Mouse (Mus musculus) retina, postnatal 1 day (tissue): Measurements from ENCODE around the gene Fgfr2.

Experiments
- DNase-seq: peaks from one replicate; pipeline ENCODE4 v3.0.0-alpha.2; 2012

Fgfr2 gene

DNA sequence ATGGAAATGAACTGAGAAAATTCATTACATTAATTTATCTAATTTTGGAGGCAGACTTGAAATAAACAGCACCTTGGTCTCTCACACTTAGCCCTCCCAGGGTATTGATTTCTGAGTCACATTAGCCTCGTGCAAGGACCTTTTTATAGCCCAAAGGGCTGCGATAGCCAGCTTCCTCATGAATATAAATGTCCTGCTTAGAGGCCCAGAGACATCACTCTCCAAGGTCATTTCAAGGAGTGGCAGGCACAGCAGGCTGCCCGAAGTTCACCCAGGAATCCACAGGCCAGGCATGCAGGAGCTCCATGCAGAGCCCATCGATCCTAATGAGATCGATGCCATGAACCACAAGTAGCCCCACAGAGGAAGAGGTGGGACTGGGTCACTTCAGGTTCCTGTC is 697.1 kb downstream of the Fgfr2 start:
- DNase-seq: no peak

DNA sequence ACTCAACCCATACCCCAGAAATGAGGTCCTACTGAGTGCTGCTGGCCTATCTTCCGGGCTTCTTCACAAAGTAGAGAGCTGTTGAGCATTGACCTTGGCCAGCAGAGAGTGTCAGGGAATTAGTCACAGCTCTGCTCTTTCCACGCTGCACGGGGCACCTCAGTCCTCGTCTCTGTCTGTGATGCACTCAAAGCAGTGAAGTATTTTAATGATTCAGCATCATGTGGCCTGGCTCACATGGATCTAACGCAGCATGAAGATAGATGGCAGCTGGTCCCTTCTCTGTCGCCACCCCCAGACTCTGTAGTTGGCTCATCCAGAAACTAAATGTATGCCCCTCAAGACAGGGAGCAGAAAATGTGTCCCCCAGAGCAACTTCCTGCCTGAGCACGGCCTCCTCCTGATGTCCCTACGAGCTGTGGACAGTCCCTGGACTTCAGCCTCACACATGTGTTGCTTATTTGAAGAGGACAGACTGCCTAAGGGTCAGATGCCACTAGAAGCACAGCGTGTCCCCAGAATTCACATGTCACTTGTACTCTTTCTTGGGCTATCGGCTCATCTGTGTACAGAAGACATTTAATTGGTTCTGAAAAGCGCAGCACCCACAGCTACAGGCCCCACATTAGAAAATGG is 697.7 kb downstream of the Fgfr2 start:
- peak; percentile 57 for DNase-seq

DNA sequence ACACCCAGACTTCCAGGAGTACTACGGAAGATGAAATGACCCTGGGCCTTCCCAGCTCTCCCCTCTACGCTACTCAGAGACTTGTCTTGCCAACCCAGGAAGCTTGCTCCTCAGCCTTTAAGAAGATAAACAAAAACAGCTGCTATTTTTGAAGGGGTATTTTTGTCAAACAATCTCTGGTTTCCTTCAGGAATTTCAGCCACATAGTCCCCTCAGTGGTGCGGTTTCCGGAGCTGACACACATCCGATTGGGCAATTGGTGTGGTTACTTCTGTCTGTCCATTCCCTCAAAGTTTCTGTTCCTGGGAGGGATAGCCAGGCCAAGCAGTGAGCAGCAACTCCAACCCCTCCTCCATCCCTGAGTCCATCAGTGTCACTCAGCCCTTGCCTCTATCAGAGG is 699.6 kb downstream of the Fgfr2 start:
- DNase-seq: no peak

DNA sequence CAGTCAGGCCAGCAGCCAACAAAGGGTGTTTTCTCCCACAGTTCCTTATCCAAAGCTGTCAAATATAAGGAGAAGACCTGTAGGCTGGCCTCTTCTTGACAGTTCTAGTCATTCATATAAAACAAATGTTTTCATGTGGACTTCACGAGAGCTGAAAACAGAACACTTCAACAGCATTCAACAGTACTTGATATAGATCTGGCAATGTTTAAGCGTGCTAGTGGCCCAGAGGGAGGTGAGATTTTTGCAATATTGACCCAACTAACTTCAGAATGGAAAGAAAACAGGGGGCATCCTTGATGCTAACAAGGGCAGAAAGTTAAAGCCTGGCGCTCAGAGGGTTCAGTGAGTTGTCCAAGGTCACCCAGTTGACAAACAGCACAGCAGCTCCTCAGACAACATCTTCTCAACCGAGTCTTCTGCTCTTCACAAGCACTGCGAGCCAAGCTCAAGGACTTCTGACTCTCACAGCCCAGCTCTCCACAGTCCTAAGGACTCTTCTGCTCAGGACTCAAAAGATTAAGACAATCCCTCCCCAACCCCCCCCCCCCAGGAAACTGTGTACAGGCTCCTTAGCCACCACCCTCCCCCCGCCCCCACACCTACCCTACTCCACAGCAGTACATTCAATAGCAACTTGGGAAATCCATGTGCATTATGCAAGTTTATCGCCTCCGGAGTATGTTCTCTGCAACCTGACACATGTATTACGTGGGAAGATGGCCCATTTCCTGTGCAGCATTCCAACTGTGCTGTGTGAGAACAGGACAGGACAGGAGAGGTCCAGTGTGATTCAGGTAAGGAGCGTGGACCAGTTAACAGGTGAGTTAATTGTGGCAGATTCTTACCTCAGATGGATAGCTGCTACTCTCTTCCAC is 703.5 kb downstream of the Fgfr2 start:
- no peak for DNase-seq

DNA sequence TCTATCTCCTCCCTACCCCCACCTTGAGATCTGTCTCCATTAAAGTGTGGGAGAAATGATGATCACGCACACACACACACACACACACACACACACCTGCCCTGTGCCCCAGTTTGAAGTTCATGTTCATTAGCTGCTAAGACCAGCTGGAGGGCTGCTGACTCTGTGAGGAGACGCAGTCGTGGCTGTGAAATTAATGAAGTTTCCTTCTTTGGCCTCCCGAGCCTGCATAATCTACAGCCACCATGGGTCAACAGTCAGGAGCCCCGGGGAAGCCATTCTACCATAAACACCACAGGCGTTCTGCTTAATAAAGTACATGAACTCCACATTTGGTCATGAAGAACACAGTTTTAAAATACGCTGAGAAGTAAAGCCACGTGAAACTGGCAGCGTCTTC is 706.3 kb downstream of the Fgfr2 start:
- peak; percentile 43 for DNase-seq

DNA sequence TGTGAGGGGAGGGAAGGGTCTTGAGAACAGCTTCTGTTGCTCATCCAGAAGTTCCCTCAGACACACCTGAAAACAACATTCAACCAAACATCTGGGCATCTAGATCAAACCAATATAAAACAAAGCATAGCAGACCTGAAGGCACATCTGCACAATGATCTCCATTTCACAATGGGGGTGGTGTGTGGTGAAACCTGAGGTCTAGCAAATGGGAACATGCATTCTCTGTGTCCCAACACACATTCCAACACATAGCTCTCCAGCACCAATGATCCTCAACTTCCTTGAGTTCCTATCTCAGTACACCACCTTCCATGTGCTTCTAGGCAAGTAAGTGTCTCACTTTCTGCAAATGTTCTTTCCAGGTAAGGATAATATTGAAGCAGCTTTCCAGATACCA is 707.3 kb downstream of the Fgfr2 start:
- DNase-seq: no peak

DNA sequence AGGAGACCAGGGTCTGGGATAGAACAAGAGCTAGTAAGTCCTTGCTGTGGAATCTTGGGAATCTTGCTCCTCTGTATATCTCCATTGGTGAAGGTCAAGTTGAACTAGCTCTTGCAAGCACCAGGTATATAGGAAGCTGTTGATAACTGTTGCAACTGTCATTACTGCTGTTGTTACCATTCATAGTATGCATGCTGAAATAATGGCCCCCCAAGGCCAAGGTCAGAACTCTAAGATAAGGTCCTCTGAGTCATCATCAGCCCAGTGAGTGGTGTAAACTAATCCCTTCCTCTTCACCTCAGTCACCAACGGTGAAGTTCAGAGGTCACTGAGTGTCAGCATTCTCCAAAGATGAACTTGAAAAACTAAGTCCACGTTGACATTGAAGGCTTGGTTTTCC is 710.6 kb downstream of the Fgfr2 start:
- DNase-seq: no peak

DNA sequence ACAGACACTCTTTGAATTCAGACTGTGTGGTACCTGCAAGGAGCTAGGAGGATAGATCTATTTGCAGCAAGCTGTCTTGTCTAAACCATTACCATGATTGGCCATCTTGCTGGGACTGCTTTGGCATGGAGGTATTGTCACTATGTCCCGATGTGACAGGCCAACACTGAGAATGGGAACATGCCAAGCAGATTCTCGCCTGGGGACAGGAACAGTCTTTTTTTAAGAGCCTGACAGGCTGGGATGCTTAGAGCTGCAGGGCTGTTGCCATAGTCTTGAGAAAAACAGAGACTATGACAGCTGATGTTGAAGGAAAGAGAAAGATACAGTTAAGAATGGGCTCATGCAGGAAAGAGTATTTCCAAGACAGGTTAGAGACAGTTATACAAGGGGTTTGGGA is 711.4 kb downstream of the Fgfr2 start:
- DNase-seq: peak; percentile 35

DNA sequence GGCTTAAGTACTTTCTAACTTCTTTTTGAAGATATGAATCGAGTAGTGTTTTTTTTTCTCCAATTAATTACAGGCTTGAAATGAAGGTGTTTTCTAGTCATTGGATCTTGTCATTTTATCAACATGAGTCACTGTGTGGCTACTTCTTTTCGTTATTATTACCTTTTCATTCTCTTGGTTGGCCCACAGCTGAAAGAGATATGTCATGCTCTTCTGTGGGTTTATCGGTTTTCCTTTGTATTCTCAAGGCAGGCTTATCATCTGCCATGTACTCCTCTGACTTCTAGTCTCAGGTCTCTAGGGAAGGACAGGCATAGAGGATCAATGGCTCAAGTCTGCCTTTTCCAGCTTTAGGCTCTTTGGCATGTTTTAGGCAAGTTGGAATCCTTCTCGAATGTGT is 712.2 kb downstream of the Fgfr2 start:
- no peak for DNase-seq

DNA sequence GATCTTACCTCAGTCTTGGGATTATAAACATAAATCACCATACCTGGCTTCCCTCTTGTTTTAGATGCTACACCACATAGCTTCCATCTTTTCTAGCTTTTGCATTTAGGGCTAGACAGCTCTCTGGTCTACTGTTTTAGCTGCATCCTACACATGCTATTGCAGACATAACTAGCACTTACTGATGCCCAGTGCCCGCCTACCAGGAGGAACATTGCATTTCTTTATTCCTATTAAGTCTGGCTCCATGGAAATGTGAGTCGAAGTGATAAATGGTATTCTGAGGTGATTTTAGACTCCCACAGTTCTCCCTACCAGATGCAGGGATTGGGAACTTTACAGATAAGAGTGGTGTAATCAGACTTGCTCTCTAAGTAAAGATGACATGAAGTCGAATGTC is 713.3 kb downstream of the Fgfr2 start:
- no peak for DNase-seq

DNA sequence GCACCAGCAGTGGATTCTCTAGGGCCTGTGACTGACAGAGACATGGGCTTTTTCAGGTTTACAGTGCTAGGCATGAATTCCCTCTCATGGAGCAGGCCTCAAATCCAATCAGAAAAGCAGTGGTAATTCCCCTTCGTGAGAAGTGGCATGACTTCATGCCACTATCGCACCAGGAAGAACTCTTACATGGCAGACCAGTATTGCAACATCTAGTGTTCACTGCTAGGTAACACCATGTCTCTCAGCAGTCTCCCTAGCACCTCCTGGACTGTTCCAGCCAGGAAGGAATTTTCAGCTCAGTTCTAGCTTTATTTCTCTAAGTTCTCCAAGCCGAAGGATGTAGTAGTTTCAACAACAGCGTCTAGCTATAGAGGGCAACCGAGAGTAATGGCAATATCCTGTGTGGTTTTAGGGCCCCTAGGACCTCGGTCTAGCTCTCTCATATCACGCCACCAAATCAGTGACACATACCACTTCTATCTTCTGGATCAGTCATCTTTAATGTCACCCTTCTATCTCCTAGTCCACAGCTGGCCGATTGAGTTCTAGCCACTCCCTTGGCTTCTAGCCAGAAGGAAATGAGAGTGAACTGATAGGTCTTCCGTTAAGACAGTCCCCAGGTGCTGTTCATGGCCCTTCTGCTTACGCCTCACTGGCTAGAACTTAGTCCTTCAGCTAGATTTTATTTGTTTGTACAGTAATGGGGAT is 720.6 kb downstream of the Fgfr2 start:
- no peak for DNase-seq

DNA sequence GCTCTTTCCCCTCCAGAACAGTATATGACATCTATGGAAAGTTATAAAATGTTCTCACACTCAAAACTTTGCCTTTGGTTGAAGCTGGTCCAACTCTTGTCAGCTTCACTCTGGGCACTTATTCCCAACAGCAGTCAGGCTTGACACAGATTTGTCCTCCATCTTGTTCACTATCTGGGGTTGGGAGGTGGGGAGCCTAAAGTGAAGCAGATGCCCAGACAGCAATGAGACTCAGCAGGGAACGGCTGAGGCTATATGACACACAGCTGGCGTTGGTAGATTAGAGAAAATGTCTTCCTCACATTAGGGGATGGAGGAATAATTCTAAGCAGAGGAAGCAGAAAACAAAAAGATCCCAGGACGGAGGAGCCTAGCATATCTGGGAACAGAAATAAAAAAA is 724.7 kb downstream of the Fgfr2 start:
- DNase-seq: no peak

DNA sequence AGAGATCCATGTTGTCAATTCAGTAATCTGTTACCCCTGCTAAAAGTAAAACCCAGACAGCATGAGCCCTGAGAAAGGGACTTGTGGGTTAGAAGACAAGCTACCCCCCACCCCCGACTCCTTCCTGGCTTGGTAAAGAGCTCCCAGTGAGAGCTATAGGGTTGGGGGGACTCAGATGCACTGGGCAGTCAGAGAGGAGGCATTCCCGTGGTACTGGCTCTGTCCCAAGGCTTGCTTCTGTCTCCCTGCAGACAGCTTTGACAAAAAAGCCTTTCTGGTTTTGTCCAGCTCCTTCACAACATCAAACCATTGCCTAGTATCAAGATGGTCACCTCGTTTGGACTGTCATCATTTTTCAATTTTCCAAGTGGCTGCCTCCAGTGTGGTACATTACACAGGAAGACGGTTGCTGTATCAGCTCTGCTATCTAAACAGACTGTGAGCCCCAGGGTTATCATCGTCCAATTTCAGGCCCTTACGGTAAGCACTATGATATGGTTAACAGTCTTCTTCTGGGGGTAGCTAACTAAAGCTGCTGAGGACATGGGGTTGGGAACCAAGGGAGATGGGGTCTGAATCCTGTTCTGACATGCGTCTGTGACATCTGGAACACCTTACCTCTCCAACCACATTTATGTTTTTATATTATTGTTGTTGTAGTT is 726.4 kb downstream of the Fgfr2 start:
- DNase-seq: no peak

DNA sequence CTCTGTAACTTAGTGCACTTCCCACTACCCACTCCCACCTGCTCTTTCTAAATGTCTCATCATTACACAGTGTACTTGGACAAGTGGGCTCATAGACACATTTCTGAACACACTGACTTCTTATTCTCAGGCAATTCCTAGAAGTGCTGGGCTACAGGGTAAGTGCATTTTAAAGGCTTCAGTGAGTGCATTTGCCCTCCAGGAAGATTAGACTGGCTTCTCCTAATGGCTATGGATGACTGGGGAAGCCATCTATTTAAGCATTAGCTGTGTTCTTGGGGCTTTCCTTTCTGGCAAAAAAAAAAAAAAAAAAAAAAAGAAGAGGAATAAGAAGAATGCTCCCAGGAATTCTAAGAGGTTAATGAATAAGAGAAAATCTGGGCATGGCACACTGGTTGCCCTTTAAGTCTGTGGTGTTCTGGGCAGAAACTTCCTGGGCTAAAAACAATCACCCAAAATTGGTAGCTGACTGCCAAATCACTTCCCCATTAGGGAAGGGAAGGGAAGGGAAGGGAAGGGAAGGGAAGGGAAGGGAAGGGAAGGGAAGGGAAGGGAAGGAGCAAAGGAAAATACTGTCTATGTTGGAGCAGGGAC is 729.5 kb downstream of the Fgfr2 start:
- peak; percentile 60 for DNase-seq

DNA sequence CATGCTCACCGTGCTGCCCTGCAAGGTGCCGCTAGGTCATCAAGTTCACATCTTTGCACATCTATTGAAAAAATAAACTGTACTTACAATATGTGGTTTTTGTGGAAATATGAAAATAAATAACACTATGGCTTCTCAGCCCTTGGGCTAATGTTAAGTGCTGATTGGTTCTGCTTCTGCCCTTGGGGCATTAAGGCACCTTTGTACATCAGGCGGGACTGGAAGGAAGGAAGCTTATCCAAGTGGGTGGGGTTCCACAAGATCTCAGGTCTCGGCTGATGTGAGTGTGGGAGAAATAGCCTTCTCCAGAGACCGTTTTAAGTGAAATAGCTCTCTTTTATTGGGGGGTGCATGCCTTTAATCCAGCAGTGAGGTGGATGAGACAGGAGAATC is 730.1 kb downstream of the Fgfr2 start:
- no peak for DNase-seq

DNA sequence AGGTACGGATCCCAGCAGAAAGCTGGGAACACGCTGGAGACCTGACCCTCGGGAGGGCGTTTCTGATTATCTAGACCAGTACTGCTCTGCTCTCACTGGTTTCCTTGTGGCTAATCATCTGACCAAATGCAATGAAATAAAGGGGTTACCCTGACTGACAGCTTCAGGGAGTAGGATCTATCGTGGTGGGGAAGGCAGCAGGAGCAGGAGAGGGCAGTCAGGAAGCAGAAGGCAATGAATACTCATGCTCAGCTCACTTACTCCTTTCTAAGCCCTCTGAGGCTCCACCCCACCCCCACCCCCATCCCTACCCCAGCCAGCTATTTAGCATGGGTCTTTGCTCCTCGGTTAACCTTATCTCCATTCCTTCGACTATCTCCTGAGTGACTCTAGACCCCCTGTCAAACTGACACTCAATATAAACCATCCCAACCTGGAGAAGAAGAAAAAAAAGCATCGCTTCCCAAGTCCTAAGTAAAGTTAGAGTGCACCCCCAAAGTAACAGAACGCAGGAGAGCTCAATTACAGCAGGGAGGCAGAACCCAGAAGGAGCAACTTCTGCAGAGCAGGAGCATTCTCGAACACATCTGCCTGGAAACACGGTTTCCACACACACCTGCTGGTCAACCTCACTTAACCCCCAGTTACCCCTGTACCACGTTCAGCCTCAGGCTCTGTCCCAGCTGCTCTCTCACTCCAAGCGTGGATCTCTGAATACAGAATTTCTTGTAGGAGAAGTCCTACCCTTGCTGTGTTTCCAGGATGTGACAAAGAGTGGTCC is 730.7 kb downstream of the Fgfr2 start:
- no peak for DNase-seq

DNA sequence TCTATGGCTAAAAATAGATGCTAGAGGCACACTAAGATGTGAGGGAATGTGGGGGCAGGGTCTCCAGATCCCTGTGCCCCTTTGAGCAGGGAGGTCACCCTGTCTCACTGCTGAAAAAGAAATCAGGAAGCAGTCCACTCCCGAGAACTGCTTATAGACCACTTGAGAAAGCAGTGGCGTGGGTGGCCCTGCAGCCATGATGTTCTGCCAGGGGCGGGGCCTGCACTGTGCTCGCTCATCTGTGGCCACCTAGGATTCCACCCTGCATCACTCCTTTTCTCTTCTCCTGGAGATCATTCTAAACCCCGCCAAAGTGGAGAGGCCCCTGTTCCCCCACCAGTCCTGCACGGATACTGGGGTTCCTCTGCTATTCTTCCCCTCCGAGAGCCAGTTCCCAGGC is 733.7 kb downstream of the Fgfr2 start:
- DNase-seq: no peak

DNA sequence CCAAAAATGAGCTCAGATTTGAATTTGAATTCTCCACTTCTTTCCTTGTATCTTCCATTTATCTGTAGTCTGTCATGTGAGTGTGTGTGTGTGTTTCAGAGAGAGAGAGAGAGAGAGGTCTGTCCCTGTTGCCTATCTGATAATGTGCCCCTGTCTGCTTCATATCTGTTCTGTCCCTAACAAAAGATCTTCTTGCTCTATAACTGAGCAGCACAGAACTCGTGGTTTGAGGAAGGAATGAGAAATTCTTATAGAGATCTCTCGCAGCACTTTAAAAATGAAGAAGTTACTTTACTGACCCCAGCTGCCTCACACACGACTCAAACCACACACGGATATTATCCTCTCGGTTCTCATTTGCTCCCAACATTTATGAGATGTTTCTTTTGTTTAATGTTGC is 735.6 kb downstream of the Fgfr2 start:
- DNase-seq: no peak

DNA sequence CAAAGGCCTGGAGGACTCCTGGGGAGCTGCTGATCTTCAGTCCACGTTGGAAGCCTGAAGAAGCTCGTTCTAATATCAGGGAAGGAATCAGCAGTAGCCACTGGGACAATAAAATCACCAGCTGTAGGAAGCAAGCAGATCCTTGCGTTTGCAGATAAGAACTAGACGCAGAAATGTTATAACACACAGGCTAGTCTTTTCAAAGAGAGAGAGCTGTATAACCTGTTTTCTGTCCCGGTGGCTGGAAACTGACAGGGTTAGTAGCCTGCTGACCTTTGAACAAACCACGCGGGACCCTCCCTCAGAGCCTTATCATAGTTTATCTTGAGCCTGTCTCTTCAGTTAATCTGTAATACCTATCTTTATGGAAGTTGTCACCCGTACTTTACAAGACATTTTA is 736.8 kb downstream of the Fgfr2 start:
- no peak for DNase-seq

DNA sequence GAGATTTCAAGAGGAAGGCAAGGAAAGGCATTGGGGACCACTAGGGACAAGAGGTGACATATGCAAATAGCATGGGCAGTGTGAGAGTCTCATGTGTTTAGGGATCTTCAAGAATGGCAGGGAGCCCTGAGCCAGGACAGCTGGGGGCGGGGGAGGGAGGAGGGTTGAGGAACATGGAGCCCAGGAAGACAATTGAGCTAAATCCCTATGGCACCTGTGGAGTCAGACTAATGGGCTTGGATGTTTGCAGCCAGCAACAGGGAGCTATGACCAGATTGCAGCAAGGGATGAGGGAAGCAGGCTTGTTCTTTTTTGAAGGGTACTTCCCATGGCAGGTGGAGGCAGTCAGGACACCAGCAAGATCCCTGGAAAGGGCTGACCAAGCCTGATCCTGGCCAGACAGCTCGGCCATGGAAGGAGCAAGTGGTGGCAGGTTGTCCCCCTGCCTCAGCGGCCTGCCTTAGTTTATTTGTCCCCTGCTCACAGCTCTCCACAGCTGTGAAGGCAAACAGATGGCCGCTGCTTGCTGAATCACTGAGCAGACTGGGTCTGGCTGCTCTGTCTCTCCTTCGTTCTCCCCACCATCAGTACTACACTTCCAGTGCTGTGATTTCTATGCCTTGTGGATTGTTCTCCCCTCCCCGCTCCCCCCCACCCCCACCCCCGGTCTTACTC is 737.6 kb downstream of the Fgfr2 start:
- DNase-seq: peak; percentile 44

DNA sequence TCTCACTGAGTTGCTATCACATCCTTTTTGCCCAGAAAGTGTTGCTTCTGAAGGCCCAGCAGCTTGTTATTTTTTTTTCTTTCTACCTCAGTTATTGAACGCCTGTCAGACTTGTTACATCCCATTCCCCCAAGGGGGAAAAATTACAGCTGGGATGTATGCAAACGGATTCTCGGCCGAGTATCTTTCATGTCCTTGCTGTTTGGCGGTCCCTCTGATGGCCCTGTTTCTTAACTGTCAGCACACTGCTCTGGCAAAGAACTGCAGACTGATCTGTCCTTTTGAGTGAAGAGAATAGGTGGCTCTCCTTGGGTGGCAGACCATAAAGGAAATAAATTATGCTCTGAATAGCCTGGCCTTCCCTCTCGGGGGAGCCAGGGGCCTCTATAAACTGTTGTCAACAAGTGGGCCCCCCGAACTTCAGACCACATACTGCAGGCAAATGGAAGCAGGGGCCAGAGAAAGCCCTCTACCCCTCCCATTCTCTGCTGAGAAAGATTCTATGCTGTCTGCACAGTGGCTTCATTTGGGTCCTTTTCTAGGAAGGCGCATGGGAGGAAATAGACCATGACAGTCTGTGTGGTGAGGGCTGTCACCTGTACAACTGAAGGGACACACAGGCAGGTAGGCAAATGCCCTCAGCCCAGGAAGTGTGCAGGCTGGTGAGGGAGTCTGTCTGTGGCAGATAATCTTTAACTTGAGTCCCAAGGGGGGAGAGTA is 738.3 kb downstream of the Fgfr2 start:
- peak; percentile 35 for DNase-seq
